Mouse (Mus musculus): ENCODE results near the gene Pla2g2d.

DNA sequence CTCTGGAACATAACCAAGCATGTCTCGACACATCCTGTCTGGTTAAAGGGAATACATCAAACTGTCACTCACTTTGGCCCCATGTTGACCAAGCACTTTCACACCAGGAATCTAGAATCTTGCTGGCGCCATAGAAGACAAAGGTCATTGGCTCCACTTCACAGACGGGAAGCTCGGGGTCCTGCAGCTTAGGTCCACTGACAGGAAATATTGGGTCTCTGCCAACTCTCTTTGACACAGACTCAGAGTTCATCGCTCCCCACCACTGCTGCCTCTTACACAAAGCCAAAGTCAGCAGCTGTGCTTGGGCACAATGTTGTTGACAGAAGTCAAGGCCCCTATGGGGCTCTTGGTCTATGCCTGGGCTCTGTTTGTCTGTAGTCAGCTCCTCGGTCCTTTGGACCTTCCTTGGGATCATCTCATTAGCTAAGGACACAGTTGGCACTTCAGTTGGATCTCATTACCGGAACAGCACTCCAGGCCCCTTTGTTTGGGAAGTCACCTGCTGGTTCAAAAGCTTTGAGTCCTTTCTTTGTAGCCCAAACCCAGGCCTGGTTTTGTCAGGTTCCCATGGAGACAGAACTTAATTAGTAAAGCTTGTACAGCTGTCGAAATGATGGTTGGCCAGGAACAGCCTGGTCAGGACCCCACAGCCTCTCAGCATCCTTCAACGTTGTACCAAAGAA lies 46.4 kb upstream of the Pla2g2d start:
- no peak for TF ChIP-seq POLR2A (IDR thresholded peaks at IDR 0.05; ENCODE audit: low read depth, low read length)
- no peak for TF ChIP-seq CTCF (conservative IDR thresholded peaks at IDR 0.05; ENCODE audit: insufficient read depth, insufficient read length, low read depth, low read length)
